Mouse (Mus musculus): Measurements from ENCODE around the gene Rorc. TPM values are rescaled to one million over a fixed set of nuclear protein-coding genes. Genes with fewer than 3 reads are reported as not detected.

Gene Rorc
- polyA plus RNA-seq (2012): 0.13 and 0.22 TPM in 2 replicates

GRCm38 (mm10) chr3:94372641-94373040 is at the start of gene Rorc:
TSS of gene Rorc (plus strand) at chr3:94372794.

DNA sequence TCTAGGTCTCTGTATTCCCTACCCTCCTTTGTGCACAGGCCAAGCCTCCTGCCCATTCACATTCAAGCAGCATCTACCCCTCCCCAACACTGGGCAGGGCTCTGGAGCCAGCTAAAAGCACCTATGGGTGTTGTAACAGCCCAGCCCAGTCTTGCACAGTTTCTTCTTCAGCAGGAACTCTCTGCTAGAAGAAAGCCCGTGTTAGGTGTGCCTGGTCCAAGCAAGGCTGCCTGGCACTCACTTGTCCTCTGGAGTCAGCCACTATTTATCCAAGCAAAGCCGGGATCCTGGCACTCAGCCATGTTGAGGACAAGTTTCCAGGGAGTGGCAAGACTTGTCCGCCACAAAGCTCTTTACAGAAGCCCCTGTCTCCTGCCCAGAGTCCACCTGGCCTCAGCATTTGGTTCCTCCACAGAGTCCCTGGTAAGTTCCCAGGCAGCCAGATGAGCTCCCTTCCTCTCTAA is 30.6 kb upstream of the Rorc start, which contains the start of gene Them5:
Gene Them5, plus strand, starts transcription at position 141 of the 464 bp plus-strand sequence.

GRCm38 (mm10) chr3:94362138-94362537 is 10.5 kb upstream of the Rorc start, which contains the start of gene C2cd4d:
TSS of gene C2cd4d (plus strand) at chr3:94362438.

GRCm38 (mm10) chr3:94398217-94398616 is 25.6 kb downstream of the Rorc start, which contains the start of gene Lingo4:
TSS of gene Lingo4 (plus strand) at chr3:94398517.

GRCm38 (mm10) chr3:94413031-94413679 is 40.6 kb downstream of the Rorc start, which contains the start of gene Tdrkh:
TSS of gene Tdrkh (plus strand) at chr3:94413273.

DNA sequence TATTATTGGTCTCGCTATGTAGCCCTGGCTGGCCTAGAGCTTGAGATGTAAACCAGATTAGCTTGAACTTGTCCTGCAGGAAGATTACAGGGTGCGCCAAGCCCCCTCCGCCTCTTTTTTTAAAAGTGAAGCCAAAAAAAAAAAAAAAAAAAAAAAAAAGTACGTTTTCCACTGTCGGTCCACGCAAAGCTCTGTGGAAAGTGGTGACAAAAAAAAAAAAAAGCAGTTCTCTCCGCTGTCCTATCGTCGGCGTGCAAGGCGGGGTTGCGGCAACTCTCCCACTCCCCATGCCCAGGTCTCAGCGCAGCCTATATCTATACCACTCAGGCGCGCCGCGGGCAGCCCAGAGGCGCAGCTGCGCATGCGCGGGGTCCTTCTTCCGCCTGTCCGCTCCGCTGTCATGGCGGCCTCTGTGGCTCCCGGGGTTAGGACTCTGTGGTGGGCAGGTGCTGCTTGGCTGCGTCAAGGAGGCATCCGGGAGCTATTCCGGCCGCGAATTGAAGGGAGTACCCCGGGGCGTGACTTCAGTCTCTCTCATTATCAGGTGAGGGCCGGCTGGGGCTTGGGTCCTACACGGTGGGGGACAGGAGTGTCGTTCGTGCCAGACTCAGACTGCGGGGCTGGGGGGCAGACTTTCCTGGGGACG is 70.5 kb downstream of the Rorc start, which contains the start of gene Mrpl9:
Gene Mrpl9, plus strand, starts transcription at position 368 of the 646 bp plus-strand sequence.

GRCm38 (mm10) chr3:94443597-94443964 is 71.0 kb downstream of the Rorc start, which contains the start of gene Oaz3:
TSS of gene Oaz3 (minus strand) at chr3:94443915.

Other genes with a start within 250 kb of the Rorc start
- gene Gm10696, start 194.6 kb upstream of the Rorc start, polyA plus RNA-seq (2012): not detected in 2 replicates
- gene Gm5286, start 176.1 kb upstream of the Rorc start, polyA plus RNA-seq (2012): not detected in 2 replicates
- not detected in 2 replicates for gene Gm4778, start 108.8 kb upstream of the Rorc start, polyA plus RNA-seq (2012)
- 0.39 and 0.41 TPM in 2 replicates for gene Them4, start 62.7 kb upstream of the Rorc start, polyA plus RNA-seq (2012)
- not detected in 2 replicates for gene Them5, start 30.7 kb upstream of the Rorc start, polyA plus RNA-seq (2012)
- not detected in 2 replicates for gene C2cd4d, start 10.4 kb upstream of the Rorc start, polyA plus RNA-seq (2012)
- gene Lingo4, start 25.7 kb downstream of the Rorc start, polyA plus RNA-seq (2012): 0.04 and 0.07 TPM in 2 replicates
- 2.3 and 3.4 TPM in 2 replicates for gene Tdrkh, start 40.5 kb downstream of the Rorc start, polyA plus RNA-seq (2012)
- gene Mrpl9, start 70.5 kb downstream of the Rorc start, polyA plus RNA-seq (2012): 60.0 and 65.6 TPM in 2 replicates
- gene Oaz3, start 71.1 kb downstream of the Rorc start, polyA plus RNA-seq (2012): not detected in 2 replicates
- not detected in 2 replicates for gene Celf3, start 105.5 kb downstream of the Rorc start, polyA plus RNA-seq (2012)
- gene Riiad1, start 107.5 kb downstream of the Rorc start, polyA plus RNA-seq (2012): 0.10 TPM in 1 of 2 replicates, not detected in the other
- 5.6 and 6.2 TPM in 2 replicates for gene Snx27, start 209.9 kb downstream of the Rorc start, polyA plus RNA-seq (2012)

All from megakaryocyte-erythroid progenitor cell, adult 5 weeks (primary cell).